Mouse (Mus musculus) urinary bladder, postnatal 10 days (tissue): Measurements from ENCODE around the gene Shank3.

Experiments used
- DNase-seq: peaks from one replicate; pipeline ENCODE4 v3.0.0; 2022; ENCODE audit warnings: low spot score

Gene Shank3

DNA sequence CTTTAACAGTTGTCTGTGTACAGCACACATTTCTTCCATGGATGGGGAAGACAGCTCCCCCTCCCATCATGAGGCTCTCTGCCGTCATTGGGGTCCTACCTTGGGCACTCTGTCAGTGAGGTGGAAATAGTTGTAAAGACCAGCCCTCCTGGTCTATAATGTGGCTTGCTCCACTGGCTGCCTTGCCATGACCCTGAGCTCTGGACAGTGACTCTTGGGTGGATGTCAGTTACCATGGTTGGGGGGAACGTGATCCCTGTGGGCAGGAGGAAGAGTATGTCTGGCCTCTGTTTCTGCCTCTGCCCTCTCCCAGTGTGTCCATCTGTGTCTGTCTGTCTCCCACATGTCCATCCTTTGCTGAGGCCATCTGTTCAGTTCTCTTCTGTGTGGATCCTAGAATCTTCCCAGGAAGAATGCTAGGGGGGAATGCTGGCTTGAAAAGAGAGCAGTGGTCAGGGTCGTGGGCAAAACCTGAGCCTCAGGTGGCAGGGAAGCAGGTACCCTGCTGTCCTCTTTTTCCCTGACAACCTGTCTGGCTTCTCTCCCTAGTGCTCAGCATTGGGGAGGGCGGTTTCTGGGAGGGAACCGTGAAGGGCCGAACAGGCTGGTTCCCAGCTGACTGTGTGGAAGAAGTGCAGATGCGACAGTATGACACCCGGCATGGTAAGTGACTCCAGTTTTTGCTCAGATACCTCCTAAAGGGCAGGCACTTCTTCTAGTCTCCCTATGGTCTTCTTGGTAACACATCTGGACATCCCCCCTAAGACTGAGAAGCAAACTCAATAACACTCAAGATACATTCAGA, 25.4 kb downstream of the Shank3 start:
- DNase-seq, result no peak

DNA sequence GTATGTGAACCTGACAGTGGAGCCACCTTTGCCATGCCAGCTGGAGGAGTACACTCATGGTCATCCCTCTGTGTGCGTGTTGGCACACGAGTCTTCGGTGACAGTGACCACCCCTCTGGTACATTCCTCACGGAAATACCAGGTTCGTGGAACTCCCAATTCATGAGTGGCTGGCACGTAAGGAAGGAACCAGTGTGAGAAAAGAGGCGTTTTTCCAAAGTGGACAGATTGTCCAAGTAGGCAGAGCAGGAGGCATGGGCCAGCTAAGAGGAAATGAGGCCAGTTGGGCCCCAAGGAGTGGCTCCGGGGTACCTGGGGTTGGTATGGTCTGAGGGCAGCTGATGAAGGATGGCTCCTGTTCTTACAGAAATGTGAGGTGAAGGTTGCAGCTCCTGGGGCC, 26.0 kb downstream of the Shank3 start:
- no peak for DNase-seq

DNA sequence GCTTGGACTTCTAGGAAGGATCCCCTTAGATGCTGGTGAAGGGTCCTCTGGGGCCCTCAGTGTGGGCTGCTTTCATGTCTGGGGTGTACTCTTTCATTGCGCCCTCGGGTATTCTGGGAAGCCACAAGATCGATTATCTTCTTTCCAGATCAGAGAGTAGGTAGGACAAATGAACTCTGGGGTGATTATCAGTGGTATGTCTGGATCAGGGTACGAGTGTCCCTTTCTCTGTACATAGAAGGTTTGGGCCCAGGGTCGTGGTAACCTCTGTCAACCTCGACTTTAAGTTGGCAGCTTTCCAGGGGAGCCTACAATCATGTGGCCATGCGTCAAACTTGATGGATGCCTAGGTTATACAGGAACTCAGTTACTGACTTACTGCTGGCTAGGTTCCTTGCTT, 26.5 kb downstream of the Shank3 start:
- DNase-seq, result no peak

DNA sequence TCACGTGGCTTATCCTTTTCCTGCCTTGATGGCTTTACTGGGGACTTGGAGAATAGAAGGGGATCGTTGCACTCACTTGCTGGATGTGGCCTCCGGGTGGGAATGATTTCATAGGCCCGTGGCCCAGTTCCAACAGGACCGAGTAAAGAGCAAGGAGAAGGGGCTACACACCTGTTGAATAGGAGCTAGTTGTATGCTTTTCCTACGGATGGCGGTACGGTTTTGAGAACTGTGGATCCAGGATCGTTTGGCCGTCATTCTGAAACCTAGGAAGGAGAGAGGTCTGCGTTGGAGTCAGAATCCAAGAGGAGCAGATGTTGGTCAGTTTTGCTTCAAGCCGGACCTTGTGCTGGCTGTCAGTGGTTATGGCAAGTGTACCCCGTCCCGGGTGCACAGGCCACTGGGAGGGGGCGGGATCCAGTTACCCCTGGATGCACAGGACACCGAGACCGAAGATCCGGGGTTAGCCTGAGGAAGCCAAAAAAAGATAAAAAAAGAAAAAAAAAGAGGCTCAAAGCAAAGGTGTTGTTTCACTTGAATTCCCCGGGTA, 27.4 kb downstream of the Shank3 start:
- no peak for DNase-seq

DNA sequence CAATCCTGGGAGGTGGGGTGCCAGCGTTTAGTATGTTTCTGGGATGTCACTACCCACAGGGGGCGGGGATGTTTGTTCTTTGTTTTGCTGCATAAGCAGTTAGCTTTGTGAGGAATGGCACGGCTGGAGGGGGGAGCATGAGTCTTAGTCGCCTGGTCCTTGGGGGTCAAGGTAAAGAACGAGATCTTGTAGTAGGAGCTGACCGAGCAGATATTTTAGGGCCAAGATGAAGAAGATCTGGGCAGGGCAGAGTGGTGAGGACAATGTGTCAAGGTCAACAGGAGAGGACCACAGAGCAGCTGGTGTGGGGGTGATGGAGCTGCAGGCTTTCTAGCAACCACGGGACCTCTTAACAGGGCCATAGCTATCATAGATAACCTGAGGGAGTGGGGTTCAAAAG, 28.0 kb downstream of the Shank3 start:
- no peak for DNase-seq

DNA sequence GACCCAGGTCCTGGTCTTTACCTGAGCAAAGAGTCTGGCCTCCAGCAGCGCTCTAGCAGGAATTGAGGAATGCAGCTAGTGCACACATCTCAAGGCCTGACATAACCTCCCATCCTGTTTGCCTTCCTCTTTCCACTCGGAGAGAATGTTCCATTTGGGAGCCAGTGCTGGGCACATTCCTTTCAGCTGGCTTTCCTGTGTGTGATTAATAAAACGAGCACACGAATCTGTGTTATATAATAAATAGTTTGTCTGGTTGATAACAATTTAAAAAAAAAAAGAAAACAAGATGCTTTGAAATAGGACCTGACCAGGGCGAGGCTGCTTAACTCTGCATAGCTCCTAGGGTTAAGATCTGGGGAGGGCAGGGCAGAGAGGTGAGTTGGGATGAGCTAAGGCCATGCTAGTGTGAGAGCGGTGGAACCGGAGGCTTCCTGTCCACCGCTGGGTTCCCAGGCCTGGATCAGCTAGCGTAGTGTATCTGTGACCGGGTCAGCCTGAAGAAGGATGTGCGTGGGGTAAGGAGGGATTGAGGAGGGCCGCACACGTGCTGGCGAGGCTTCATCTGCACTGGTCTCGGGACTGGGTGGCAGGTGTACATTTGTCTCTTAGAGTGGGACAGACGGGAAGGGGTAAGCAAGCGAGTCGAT, 28.9 kb downstream of the Shank3 start:
- no peak for DNase-seq

DNA sequence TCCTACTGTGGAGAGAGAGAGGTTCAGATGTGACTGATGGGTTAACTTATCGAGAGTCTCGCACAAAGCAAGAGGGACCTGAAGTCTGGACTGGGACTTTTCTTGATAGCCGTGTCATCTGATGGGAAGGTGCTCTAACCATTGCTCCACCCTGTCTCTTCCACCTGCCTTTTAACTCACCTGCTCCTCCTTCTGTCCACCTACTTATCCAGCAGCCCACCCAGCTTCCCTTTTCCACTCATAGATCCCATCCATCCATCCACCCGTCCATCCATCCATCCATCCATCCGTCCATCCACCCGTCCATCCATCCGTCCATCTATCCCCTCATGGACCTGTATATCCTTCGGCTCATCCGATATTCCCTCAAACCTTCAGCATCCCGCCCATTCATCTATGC, 29.5 kb downstream of the Shank3 start:
- no peak for DNase-seq

DNA sequence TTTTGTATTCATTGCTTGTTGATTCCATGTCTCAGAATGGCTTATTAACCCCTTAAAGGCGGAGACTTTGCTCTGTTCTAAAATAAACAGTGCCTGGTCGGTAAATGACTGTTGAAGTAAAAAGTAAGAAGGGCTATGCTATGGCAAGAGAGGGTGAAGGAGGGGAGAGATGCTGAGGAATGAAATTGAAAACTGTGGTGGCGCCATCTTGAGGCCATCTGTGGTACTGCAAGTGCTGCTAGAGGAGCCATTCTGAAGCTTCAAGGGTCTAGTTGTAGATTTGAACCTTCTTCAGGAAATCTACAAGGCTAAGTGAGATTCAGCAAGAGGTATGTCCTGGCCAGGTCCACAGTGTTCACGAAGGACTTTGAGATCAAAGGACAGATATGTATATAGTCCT, 30.9 kb downstream of the Shank3 start:
- no peak for DNase-seq

DNA sequence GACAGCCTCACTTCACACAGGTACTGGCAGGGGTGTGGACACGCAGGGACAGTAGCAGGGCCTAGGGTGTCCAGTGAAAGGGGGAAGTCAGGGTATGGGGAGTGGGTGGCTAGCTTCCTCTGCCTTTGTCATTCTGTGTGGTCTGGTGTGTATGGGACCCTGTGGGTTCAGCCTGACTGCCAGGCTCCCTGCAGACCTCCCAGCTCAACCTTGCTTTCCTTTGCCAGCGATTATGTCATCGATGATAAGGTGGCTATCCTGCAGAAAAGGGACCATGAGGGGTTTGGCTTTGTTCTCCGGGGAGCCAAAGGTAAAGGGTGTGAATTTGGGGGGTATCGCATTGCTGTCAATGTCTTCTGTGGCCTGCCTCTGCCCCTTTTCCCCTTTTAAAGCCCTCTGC, 32.0 kb downstream of the Shank3 start:
- no peak for DNase-seq

DNA sequence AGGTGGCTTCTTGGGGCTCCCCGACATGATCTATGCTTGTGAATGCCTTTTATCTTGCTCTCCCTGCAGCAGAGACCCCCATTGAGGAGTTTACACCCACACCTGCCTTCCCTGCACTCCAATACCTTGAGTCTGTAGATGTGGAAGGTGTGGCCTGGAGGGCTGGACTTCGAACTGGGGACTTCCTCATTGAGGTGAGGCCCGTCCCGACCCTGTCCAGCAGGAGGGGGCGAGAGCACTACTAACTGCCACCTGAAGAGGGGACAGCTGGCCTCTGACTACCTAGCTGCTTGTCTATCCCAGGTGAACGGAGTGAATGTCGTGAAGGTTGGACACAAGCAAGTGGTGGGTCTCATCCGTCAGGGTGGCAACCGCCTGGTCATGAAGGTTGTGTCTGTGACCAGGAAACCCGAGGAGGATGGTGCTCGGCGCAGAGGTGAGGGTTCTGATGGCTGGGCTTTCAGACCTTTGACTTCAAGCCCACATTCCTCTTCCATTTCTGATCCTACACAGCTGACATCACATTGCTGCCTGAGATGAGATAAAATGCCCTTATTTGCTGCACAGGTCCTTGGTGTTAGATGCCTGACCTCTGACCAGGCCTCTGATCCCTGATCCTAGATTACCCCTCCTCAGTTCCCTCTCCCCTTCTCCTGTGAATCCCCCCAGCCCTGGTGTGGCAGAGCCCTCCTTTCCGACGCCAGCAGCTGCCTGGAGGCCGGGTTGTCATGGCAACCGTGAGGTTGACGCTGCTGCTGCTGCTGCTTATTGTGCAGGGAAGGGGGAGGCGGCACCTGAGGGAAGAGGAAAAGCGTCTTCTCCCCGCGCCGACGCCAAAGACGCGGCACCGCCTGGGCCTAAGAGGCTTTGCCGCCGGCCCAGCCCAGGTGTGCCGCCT, 32.9 kb downstream of the Shank3 start:
- DNase-seq, result no peak

DNA sequence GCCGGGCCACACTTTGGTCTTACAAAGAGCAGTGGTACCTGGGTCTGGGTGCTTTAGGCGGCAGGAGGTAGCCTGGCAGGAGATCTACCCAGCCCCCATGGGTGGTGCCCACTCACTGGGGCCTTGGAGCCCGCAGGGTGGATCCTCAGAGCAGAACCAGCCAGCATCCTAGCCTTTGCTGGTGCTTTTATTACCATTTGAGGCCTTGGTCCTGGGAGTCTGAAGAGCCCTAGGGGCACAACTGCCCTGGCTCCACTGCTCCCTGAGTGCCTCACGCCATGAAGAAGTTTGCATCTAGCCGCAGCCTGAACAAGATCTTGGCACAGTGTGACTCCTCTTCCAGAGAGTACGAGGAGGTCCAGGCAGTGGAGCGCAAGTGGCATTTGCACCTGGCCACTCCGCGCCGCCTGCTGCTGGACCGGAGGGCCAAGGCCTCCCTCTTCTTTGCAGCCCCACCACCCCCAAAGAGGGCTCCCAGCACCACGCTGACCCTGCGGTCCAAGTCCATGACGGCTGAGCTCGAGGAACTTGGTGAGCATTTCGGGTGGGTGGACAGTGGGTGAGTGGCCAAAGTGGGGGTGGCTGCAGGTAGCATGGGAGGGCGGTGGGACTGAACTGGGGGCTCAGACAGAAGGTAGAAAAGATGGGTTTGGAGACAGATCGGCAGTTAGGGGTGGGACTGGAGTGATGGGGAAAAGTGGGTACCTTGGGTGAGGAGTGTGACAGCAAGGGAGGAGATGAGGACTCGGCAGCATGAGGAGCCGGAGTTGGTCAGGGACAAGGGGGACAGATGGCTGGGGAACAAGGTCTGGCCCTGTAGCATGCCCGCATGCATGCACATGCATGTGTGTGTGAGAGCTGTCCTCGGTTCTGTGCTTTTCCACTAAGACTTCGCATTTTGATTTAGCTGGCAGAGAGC, 33.8 kb downstream of the Shank3 start:
- no peak for DNase-seq

DNA sequence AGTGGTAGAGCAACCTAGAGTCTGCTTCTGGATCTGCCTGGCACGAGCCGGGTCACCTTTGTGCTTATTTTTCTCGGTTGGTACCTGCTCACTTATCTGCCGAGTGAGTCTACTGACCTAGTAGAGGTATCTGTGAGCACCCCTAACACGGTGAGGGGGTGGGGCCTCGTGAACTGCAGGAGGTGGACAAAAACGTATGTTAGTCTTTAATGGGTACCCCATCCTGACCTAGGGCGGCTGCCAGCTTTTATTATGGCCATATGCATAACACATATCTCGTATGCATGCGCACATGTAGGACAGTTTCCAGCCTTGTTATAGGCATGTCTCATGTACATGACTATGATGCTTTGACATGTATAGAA, 34.4 kb downstream of the Shank3 start:
- no peak for DNase-seq

DNA sequence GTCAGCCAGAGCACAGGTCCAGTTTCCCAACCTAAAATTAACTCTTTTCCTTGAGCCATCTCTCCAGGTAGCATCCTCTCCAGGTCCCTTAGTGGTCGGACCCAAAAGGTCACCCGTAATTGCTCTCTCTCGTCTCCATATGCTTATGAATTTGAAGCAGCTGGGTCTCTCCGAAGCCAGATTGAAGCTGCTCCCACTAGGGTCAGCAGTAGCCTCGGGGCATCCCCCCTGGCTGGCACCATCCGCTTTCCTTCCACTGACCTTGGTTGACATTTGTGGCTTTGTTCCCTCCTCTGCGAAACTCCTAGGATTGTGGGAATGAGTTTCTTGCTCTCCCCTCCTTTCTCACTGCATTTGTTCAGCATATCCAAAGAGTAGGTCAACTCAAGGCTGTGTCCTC, 44.7 kb downstream of the Shank3 start:
- DNase-seq, result no peak

DNA sequence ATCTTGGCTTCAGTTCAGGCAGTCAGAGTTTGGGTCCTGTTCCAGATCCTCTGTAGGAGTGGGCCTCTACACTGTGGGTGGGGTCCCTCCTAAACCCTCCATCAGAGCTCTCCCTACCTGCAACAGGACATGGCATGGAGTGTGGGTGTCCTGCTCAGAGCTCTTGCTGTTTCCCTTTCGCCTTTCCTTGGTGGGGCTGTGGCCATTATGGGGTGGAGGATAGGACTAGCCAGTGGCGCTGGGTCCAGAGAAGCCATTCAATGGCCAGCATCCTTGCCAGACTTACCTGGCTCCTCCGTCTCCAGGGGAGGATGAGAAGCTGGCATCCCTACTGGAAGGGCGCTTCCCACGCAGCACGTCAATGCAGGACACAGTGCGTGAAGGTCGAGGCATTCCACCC, 47.9 kb downstream of the Shank3 start:
- DNase-seq, result no peak

DNA sequence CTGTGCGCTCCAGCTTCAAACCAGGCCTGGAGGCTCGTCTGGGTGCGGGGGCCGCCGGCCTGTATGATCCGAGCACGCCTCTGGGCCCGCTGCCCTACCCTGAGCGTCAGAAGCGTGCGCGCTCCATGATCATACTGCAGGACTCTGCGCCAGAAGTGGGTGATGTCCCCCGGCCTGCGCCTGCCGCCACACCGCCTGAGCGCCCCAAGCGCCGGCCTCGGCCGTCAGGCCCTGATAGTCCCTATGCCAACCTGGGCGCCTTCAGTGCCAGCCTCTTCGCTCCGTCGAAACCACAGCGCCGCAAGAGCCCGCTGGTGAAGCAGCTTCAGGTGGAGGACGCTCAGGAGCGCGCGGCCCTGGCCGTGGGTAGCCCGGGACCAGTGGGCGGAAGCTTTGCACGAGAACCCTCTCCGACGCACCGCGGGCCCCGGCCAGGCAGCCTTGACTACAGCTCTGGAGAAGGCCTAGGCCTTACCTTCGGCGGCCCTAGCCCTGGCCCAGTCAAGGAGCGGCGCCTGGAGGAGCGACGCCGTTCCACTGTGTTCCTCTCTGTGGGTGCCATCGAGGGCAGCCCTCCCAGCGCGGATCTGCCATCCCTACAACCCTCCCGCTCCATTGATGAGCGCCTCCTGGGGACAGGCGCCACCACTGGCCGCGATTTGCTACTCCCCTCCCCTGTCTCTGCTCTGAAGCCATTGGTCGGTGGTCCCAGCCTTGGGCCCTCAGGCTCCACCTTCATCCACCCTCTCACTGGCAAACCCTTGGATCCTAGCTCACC, 48.6 kb downstream of the Shank3 start:
- no peak for DNase-seq

DNA sequence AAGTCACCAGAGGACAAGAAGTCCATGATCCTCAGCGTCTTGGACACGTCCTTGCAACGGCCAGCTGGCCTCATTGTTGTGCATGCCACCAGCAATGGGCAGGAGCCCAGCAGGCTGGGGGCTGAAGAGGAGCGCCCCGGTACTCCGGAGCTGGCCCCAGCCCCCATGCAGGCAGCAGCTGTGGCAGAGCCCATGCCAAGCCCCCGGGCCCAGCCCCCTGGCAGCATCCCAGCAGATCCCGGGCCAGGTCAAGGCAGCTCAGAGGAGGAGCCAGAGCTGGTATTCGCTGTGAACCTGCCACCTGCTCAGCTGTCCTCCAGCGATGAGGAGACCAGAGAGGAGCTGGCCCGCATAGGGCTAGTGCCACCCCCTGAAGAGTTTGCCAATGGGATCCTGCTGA, 49.4 kb downstream of the Shank3 start:
- DNase-seq, result no peak

DNA sequence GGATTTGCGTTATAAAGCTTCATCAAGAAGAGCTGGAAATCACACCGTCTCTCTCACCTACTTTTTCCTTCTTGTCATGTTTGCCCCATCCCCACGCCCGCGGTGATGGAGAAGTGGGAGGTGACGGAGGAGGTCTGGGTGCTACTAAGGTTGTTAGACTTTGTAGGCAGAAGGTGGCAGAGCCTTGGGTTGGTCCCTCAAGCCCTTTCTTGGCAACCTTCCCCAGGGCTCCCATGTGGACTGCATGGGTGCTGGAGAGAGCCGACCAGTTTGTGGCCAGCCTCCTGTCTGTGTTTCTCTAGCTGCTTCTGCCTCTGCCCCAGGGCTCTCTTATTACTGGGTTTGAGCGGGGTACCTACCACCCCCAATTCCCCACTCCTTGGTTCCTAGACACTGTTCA, 51.1 kb downstream of the Shank3 start:
- DNase-seq, result no peak

DNA sequence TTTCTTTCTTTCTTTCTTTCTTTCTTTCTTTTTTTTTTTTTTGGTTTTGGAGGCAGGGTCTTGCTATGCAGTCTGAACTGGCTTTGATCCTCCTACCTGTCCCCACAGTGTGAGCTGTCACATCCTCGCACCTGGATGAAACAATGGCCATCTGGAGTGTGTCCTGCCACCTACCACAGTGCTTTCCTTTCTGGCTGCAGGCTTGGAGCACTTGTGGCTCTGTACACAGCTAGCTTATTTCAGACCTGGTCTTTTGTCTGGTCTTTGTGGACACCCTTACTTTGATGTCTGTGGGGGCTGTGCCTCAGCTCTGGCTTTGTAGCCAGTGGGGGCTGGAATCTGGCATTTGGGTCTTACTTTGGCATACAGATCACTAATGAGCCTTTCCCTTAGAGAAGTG, 52.3 kb downstream of the Shank3 start:
- no peak for DNase-seq

DNA sequence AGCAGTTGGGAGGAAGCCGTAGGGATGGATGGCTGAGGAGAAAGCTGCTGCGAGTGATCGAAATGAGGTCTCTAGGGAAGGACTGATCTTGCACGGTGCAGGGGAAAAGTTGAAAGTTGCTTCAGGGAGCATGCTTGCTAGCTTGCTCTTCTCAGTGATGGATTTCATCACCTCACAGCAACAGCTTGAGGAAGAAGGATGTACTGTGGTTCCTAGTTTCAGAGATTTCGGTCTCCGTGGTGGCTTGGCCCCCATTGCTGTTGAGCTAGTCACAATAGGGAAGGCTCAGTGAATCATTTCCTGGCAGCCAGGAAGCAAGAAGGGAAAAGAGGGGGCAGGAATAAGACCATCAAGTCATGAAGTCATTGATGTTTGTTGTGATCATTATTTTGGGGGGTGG, 56.2 kb downstream of the Shank3 start:
- DNase-seq, result no peak

DNA sequence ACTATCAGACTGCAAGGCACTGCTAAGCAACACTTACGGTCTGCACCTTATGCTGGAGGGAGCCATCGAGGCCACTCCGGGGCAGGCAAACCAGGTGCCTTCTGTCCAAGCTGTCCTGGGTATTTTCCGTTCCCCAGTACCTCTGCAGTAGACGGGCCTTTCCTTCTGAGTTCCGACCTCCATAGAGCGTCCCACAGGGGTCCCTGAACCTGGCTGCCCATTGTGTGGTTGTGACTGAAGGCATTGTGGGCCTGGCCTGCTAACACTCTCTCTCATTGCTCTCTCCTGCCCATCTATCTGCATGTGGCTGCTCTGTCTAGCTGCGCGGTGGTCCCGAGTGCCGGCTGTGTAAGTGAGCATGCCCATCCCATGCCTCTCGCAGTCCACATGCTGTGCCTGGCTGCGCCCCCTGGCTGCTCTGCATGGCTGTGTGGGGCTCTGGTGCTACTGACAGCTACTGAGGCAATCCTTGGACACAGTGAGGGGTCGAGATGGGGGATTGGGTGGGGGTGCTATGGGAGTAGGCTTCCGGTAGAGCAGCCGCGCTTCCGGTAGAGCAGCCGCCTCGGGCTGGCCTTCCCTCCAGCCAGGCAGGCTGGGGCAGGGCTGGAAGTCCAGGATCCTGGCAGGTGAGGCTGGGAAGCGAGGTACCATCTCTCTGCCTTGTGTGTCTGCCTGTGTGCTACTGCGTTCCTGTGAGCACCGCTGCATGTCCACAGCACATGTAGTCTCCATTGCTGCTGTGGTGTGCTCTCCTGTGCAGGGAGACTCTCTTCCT, 57.2 kb downstream of the Shank3 start:
- no peak for DNase-seq
